8 mouse cellular contexts compared by ENCODE assay signal in genomic region chr9:123923146-123923991, GRCm38 (mm10). TPM values are rescaled to one million over a fixed set of nuclear protein-coding genes. Genes with fewer than 3 reads are reported as not detected.
DNase-seq lines count a peak whose midpoint lies in the region; ATAC-seq and TF ChIP-seq lines count a peak whose summit lies in the region.

No protein-coding gene starts in this region.

- peak overlapping the region; percentile 28; the same call in 1 of the 2 replicates for H3K27ac ChIP-seq in layer of hippocampus, adult 2 months
- H3K27ac ChIP-seq in hindbrain, embryonic 12.5 days, result peak overlapping the region; percentile 64
- H3K27ac ChIP-seq in limb, embryonic 13.5 days, result no peak overlapping the region
- peak overlapping the region; percentile 98 for H3K27ac ChIP-seq in midbrain, embryonic 15.5 days
- peak overlapping the region; percentile 40; the same call in 1 of the 2 replicates for H3K27ac ChIP-seq in stomach, postnatal 0 days (replicated peaks)

- no peaks in the 10 kb centered on the region for H3K36me3 ChIP-seq in erythroblast, embryonic 14.5 days (ENCODE audit: control insufficient read depth)
- H3K36me3 ChIP-seq in hindbrain, embryonic 12.5 days, result no peaks in the 10 kb centered on the region
- H3K36me3 ChIP-seq in limb, embryonic 13.5 days, result no peaks in the 10 kb centered on the region
- no peaks in the 10 kb centered on the region for H3K36me3 ChIP-seq in midbrain, embryonic 15.5 days (replicated peaks)
- no peaks in the 10 kb centered on the region for H3K36me3 ChIP-seq in stomach, postnatal 0 days (ENCODE audit: control insufficient read depth, insufficient read depth, low read length)

- peaks cover 43% of the 10 kb centered on the region for H3K4me1 ChIP-seq in erythroblast, embryonic 14.5 days (ENCODE audit: control insufficient read depth)
- 0 out of 2 replicates have a peak, but pooled peaks cover 6% of the 10 kb centered on the region for H3K4me1 ChIP-seq in hindbrain, embryonic 12.5 days
- peaks cover 15% of the 10 kb centered on the region for H3K4me1 ChIP-seq in limb, embryonic 13.5 days
- H3K4me1 ChIP-seq in midbrain, embryonic 15.5 days, result peaks cover 16% of the 10 kb centered on the region; the same call in 1 of the 2 replicates
- H3K4me1 ChIP-seq in stomach, postnatal 0 days (replicated peaks; ENCODE audit: control insufficient read depth, insufficient read depth), result no peaks in the 10 kb centered on the region

- TF ChIP-seq EP300 in stomach, postnatal 0 days (optimal IDR thresholded peaks at IDR 0.05), result no peak

- TF ChIP-seq CTCF in layer of hippocampus, adult 2 months (conservative IDR thresholded peaks at IDR 0.05), result no peak
- no peak for TF ChIP-seq CTCF in stomach, postnatal 0 days (IDR thresholded peaks at IDR 0.05; ENCODE audit: low read depth)

- H3K4me3 ChIP-seq in layer of hippocampus, adult 2 months, result peak overlapping the region; percentile 48
- H3K4me3 ChIP-seq in erythroblast, embryonic 14.5 days (replicated peaks), result peak overlapping the region; percentile 75
- H3K4me3 ChIP-seq in hindbrain, embryonic 12.5 days, result peak overlapping the region; percentile 56
- peak overlapping the region; percentile 58 for H3K4me3 ChIP-seq in limb, embryonic 13.5 days
- peak overlapping the region; percentile 71 for H3K4me3 ChIP-seq in midbrain, embryonic 15.5 days
- H3K4me3 ChIP-seq in stomach, postnatal 0 days (ENCODE audit: low read depth, low read length), result peak overlapping the region; percentile 37

- peak overlapping the region; percentile 73 for H3K4me2 ChIP-seq in hindbrain, embryonic 12.5 days (replicated peaks)
- H3K4me2 ChIP-seq in limb, embryonic 13.5 days (replicated peaks), result peak overlapping the region; percentile 78
- peak overlapping the region; percentile 85 for H3K4me2 ChIP-seq in midbrain, embryonic 15.5 days
- H3K4me2 ChIP-seq in stomach, postnatal 0 days (replicated peaks; ENCODE audit: low read depth), result peak overlapping the region; percentile 70

- H3K9ac ChIP-seq in hindbrain, embryonic 12.5 days, result peak overlapping the region; percentile 49
- no peak overlapping the region for H3K9ac ChIP-seq in limb, embryonic 13.5 days
- H3K9ac ChIP-seq in midbrain, embryonic 15.5 days, result peak overlapping the region; percentile 50
- peak overlapping the region; percentile 47; the same call in 1 of the 2 replicates for H3K9ac ChIP-seq in stomach, postnatal 0 days (ENCODE audit: low read length)

- 2% methylated on average over 49 of the region's 53 CpGs for WGBS in hindbrain, embryonic 12.5 days
- under 1% methylated on average over 45 of the region's 53 CpGs for WGBS in limb, embryonic 13.5 days
- WGBS in midbrain, embryonic 15.5 days, result under 1% methylated on average over 50 of the region's 53 CpGs
- under 1% methylated on average over 51 of the region's 53 CpGs for WGBS in stomach, postnatal 0 days

- DNase-seq in layer of hippocampus, adult 2 months (ENCODE audit: low spot score in 2 of 2), result peak in 1 of 2 experiments; percentile 19
- DNase-seq in layer of hippocampus, adult 9-11 months, result no peak
- peak; percentile 32 to 49 for DNase-seq in adrenal gland, postnatal 36 days
- DNase-seq in stomach, postnatal 0 days (ENCODE audit: low spot score), result peak; percentile 56

- 0 out of 2 replicates have a peak, but pooled peaks cover 2% of the 10 kb centered on the region for H3K9me3 ChIP-seq in erythroblast, embryonic 14.5 days (ENCODE audit: control insufficient read depth, low read length)
- no peaks in the 10 kb centered on the region for H3K9me3 ChIP-seq in hindbrain, embryonic 12.5 days (replicated peaks)
- H3K9me3 ChIP-seq in limb, embryonic 13.5 days, result 0 out of 2 replicates have a peak, but pooled peaks cover 3% of the 10 kb centered on the region
- no peaks in the 10 kb centered on the region for H3K9me3 ChIP-seq in midbrain, embryonic 15.5 days
- no peaks in the 10 kb centered on the region for H3K9me3 ChIP-seq in stomach, postnatal 0 days (ENCODE audit: control insufficient read depth, low read length)

- H3K27me3 ChIP-seq in erythroblast, embryonic 14.5 days (ENCODE audit: control insufficient read depth), result no peaks in the 10 kb centered on the region
- H3K27me3 ChIP-seq in hindbrain, embryonic 12.5 days, result peaks cover 3% of the 10 kb centered on the region; the same call in 1 of the 2 replicates
- peaks cover 17% of the 10 kb centered on the region for H3K27me3 ChIP-seq in limb, embryonic 13.5 days
- H3K27me3 ChIP-seq in midbrain, embryonic 15.5 days (replicated peaks), result no peaks in the 10 kb centered on the region
- no peaks in the 10 kb centered on the region for H3K27me3 ChIP-seq in stomach, postnatal 0 days (ENCODE audit: control insufficient read depth, insufficient read depth, low read length)

- peak; percentile 7 for ATAC-seq in hindbrain, embryonic 12.5 days (ENCODE audit: low FRiP score)
- ATAC-seq in limb, embryonic 13.5 days (ENCODE audit: low FRiP score, low read depth), result 0 out of 2 replicates have a peak, but pooled peaks have one; percentile 0
- ATAC-seq in midbrain, embryonic 15.5 days (replicated peaks), result peak; percentile 12
- 0 out of 2 replicates have a peak, but pooled peaks have one; percentile 1 for ATAC-seq in stomach, postnatal 0 days (ENCODE audit: low FRiP score, low TSS enrichment)

RNA-seq across cellular contexts. Expression of gene Ccr1, which starts 45.1 kb away (rescaled TPM):
- total RNA-seq in layer of hippocampus, adult 2 months (2021), result under 1 TPM in 1 of 2 experiments, not detected in 1; 0.46 TPM
- total RNA-seq in adrenal gland, postnatal 36 days (2021), result 1 to 10 TPM; 1.3 to 1.5 TPM
- polyA plus RNA-seq in erythroblast, embryonic 14.5 days (2012), result not detected in 2 replicates
- polyA plus RNA-seq in hindbrain, embryonic 12.5 days (2016; fragmentation: Nextera tagmentation; extraction: Ambion mirVana), result 0.99 and 1.1 TPM in 2 replicates
- 2.2 and 2.6 TPM in 2 replicates for polyA plus RNA-seq in limb, embryonic 13.5 days (2015; fragmentation: Nextera tagmentation; extraction: Ambion mirVana)
- polyA plus RNA-seq in midbrain, embryonic 15.5 days (2015; fragmentation: Nextera tagmentation; extraction: Ambion mirVana), result 0.84 and 1.0 TPM in 2 replicates
- polyA plus RNA-seq in stomach, postnatal 0 days (2015; fragmentation: Nextera tagmentation; extraction: Ambion mirVana), result 3.9 TPM in 2 replicates

RNA-seq across cellular contexts. Expression of gene Ccr1l1, which starts 54.8 kb away (rescaled TPM):
- not detected for total RNA-seq in layer of hippocampus, adult 2 months (2021)
- total RNA-seq in adrenal gland, postnatal 36 days (2021), result not detected
- polyA plus RNA-seq in erythroblast, embryonic 14.5 days (2012), result not detected in 2 replicates
- polyA plus RNA-seq in hindbrain, embryonic 12.5 days (2016; fragmentation: Nextera tagmentation; extraction: Ambion mirVana), result not detected in 2 replicates
- polyA plus RNA-seq in limb, embryonic 13.5 days (2015; fragmentation: Nextera tagmentation; extraction: Ambion mirVana), result not detected in 2 replicates
- not detected in 2 replicates for polyA plus RNA-seq in midbrain, embryonic 15.5 days (2015; fragmentation: Nextera tagmentation; extraction: Ambion mirVana)
- not detected in 2 replicates for polyA plus RNA-seq in stomach, postnatal 0 days (2015; fragmentation: Nextera tagmentation; extraction: Ambion mirVana)
